Mouse (Mus musculus) hindbrain, embryonic 12.5 days (tissue): ENCODE data around the gene Mgat5. TPM values are rescaled to one million over a fixed set of nuclear protein-coding genes. Genes with fewer than 3 reads are reported as not detected.

Experiments used
- ATAC-seq: fragments of 200-750 bp; cut with Nextera tagmentation; 2 replicates; pipeline ENCODE4 v1.8.0; 2017; ENCODE audit warnings: moderate TSS enrichment; ENCODE audit not compliant: low FRiP score
- H3K27ac ChIP-seq: fragments of 300-500 bp; sonication (generic); 2 replicates; pipeline ENCODE4 v1.5.1; 2016; ENCODE audit warnings: mild to moderate bottlenecking
- H3K27me3 ChIP-seq: fragments of 300-500 bp; sonication (generic); 2 replicates; pipeline ENCODE4 v1.6.1; 2016; ENCODE audit warnings: mild to moderate bottlenecking
- H3K36me3 ChIP-seq: fragments of 300-500 bp; sonication (generic); 2 replicates; pipeline ENCODE4 v1.6.1; 2016; ENCODE audit warnings: mild to moderate bottlenecking
- H3K4me1 ChIP-seq: fragments of 300-500 bp; sonication (generic); 2 replicates; pipeline ENCODE4 v1.6.1; 2016
- H3K4me2 ChIP-seq: fragments of 300-500 bp; sonication (generic); replicated peaks from 2 replicates; pipeline ENCODE4 v1.6.1; 2016; ENCODE audit warnings: mild to moderate bottlenecking
- H3K4me3 ChIP-seq: fragments of 300-500 bp; sonication (generic); 2 replicates; pipeline ENCODE4 v1.5.1; 2016; ENCODE audit warnings: mild to moderate bottlenecking
- H3K9ac ChIP-seq: fragments of 300-500 bp; sonication (generic); 2 replicates; pipeline ENCODE4 v1.6.1; 2016; ENCODE audit warnings: mild to moderate bottlenecking, moderate library complexity
- H3K9me3 ChIP-seq: fragments of 300-500 bp; sonication (generic); replicated peaks from 2 replicates; pipeline ENCODE4 v1.6.1; 2016; ENCODE audit warnings: mild to moderate bottlenecking
- WGBS: fragments of 180-500 bp; shearing (Covaris S2); methylation state at CpG from one replicate; pipeline ENCODE4 v1.1.7; 2016; 5-methylcytosine and 5-hydroxymethylcytosine counted together
- polyA plus RNA-seq: library from polyadenylated mRNA; unstranded; fragments of >200 nt; fragmentation: Nextera tagmentation; extraction: Ambion mirVana; gene quantifications from 2 replicates; pipeline ENCODE4 v1.2.1, GENCODE M21; 2016

Mgat5 gene
- polyA plus RNA-seq, 1 experiment from 2014 or later = 10.3 TPM

DNA sequence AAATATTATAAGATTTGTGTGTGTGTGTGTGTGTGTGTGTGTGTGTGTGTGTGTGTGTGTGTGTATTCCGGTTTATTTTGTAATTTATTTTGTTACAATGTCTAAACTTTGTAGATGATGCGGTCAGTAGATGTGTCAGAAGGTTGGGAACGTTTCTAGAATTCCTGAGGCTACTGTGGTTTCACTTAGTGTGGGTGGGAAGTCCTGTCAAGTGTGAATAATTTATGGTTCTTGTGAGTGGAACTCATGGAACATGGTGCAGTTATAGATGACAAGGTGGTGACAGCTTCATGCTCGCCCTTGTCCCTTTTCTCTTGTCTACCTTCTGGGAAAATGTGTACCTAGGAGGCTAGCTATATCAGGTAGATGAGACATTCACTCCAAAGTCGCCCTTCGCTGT is 96.2 kb downstream of the Mgat5 start:
- H3K27me3 ChIP-seq = no peaks in the 10 kb centered on the region
- no peak overlapping the region for H3K27ac ChIP-seq
- H3K4me3 ChIP-seq = no peak overlapping the region
- no peaks in the 10 kb centered on the region for H3K9me3 ChIP-seq
- no peak for ATAC-seq
- no peaks in the 10 kb centered on the region for H3K4me1 ChIP-seq
- no peak overlapping the region for H3K9ac ChIP-seq
- no peak overlapping the region for H3K4me2 ChIP-seq
- WGBS = 84% methylated on average over 6 of the region's 6 CpGs
- H3K36me3 ChIP-seq = no peaks in the 10 kb centered on the region

DNA sequence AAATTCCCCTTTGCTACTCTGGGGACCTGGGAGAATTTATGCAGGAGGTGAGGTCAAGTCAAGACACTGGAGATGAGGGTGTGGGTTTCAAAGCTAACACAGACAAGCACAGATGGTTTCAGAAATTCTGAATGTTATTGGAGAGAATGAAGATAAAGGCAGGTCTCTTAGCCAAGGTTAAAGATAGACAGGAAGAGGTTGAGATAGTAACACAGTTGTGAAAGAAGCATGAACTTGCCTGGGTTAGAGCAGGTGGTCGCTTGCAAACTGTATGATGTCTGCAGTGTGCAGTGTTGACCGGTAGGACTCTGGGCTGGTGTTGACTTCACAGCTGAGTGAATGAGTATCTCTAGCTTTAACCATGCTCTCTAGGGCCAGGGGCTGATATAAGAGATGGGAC is 97.8 kb downstream of the Mgat5 start:
- Histone ChIP-seq H3K4me3 (no peak overlapping the region), H3K9ac (no peak overlapping the region), H3K27ac (no peak overlapping the region), H3K4me1 (no peaks in the 10 kb centered on the region), H3K4me2 (no peak overlapping the region), H3K27me3 (no peaks in the 10 kb centered on the region), H3K36me3 (peaks cover 3% of the 10 kb centered on the region; the same call in 1 of the 2 replicates), H3K9me3 (no peaks in the 10 kb centered on the region)
- no peak for ATAC-seq
- WGBS = 91% methylated on average over 2 of the region's 2 CpGs

DNA sequence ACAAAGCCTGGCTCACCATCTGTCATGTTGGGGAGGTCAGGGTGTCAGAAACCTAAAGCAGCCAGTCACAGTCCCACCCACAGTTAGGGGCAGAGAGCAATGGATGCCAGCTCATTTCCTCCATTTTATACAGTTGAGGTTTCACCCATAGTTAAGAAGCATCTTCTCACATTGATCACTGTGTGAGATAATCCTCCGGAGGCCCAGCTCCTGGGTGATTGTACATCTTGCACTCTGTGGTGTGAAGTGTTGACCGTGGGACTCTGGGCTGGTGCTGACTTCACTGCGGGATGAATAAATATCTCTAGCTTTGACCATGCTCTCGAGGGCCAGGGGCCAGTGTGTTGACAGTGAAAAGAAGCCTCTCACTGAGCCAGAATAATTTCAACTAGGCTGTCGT is 99.0 kb downstream of the Mgat5 start:
- Histone ChIP-seq H3K27ac (no peak overlapping the region), H3K9ac (no peak overlapping the region), H3K4me1 (no peaks in the 10 kb centered on the region), H3K4me3 (no peak overlapping the region), H3K36me3 (peaks cover 3% of the 10 kb centered on the region; the same call in 1 of the 2 replicates), H3K27me3 (no peaks in the 10 kb centered on the region), H3K4me2 (no peak overlapping the region), H3K9me3 (no peaks in the 10 kb centered on the region)
- ATAC-seq = no peak
- 70% methylated on average over 5 of the region's 5 CpGs for WGBS

GRCm38 (mm10) chr1:127304281-127304680 is 99.5 kb downstream of the Mgat5 start:
- Histone ChIP-seq H3K36me3 (peaks cover 3% of the 10 kb centered on the region; the same call in 1 of the 2 replicates), H3K4me2 (no peak overlapping the region), H3K27ac (no peak overlapping the region), H3K4me1 (no peaks in the 10 kb centered on the region), H3K9ac (no peak overlapping the region), H3K4me3 (no peak overlapping the region), H3K27me3 (no peaks in the 10 kb centered on the region), H3K9me3 (no peaks in the 10 kb centered on the region)
- ATAC-seq = no peak
- WGBS = 96% methylated on average over 2 of the region's 2 CpGs

GRCm38 (mm10) chr1:127305582-127305981 is 100.8 kb downstream of the Mgat5 start:
- no peaks in the 10 kb centered on the region for H3K4me1 ChIP-seq
- H3K4me3 ChIP-seq = no peak overlapping the region
- H3K4me2 ChIP-seq = no peak overlapping the region
- no peak for ATAC-seq
- H3K9me3 ChIP-seq = no peaks in the 10 kb centered on the region
- no peak overlapping the region for H3K27ac ChIP-seq
- WGBS = 84% methylated on average over 2 of the region's 2 CpGs
- no peak overlapping the region for H3K9ac ChIP-seq
- H3K36me3 ChIP-seq = peaks cover 3% of the 10 kb centered on the region; the same call in 1 of the 2 replicates
- no peaks in the 10 kb centered on the region for H3K27me3 ChIP-seq

- Histone ChIP-seq H3K27me3 (no peaks in the 10 kb centered on the region), H3K9ac (no peak overlapping the region), H3K4me2 (no peak overlapping the region), H3K27ac (no peak overlapping the region), H3K36me3 (peaks cover 3% of the 10 kb centered on the region; the same call in 1 of the 2 replicates), H3K4me3 (no peak overlapping the region), H3K9me3 (no peaks in the 10 kb centered on the region), H3K4me1 (no peaks in the 10 kb centered on the region)
- no peak for ATAC-seq
- whole genome bisulfite sequencing = 88% methylated on average over 20 of the region's 20 CpGs
Observed at GRCm38 (mm10) chr1:127306024-127306771, 101.4 kb downstream of the Mgat5 start.

GRCm38 (mm10) chr1:127307361-127307760 is 102.5 kb downstream of the Mgat5 start:
- ATAC-seq = no peak
- WGBS = 86% methylated on average over 4 of the region's 4 CpGs

DNA sequence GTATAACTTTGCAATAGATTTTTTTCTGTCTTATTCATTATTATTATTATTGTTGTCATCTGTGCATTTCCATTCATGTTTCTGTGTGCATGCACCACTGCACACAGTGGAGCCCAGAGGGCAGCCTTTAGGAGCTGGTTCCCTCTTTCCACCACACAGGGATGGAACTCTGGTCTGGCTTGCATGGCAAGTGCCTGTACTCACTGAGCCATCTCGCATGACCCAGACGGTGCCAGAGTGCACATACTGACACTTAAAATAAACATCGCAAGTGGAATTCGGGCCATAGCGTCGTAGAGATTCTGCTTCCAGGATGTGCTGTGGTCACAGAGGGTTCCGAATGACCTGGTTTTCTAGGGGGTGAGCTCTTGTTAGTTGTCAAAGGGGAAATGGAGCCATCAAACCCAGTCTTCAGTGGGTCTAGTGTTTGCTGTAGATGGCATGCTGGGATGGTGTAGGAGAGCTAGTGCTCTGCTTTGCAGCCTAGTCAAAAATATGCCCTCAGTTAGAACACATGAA is 103.5 kb downstream of the Mgat5 start:
- ATAC-seq = no peak
- Histone ChIP-seq H3K9me3 (no peaks in the 10 kb centered on the region), H3K36me3 (peaks cover 3% of the 10 kb centered on the region; the same call in 1 of the 2 replicates), H3K4me3 (no peak overlapping the region), H3K27ac (no peak overlapping the region), H3K4me2 (no peak overlapping the region), H3K4me1 (no peaks in the 10 kb centered on the region), H3K27me3 (no peaks in the 10 kb centered on the region), H3K9ac (no peak overlapping the region)
- WGBS = 88% methylated on average over 7 of the region's 7 CpGs

More at GRCm38 (mm10) chr1:127307361-127307760, 102.5 kb downstream of the Mgat5 start:
- Histone ChIP-seq H3K4me3 (no peak overlapping the region), H3K9ac (no peak overlapping the region), H3K36me3 (peaks cover 3% of the 10 kb centered on the region; the same call in 1 of the 2 replicates), H3K27ac (no peak overlapping the region), H3K4me1 (no peaks in the 10 kb centered on the region), H3K4me2 (no peak overlapping the region), H3K27me3 (no peaks in the 10 kb centered on the region), H3K9me3 (no peaks in the 10 kb centered on the region)

DNA sequence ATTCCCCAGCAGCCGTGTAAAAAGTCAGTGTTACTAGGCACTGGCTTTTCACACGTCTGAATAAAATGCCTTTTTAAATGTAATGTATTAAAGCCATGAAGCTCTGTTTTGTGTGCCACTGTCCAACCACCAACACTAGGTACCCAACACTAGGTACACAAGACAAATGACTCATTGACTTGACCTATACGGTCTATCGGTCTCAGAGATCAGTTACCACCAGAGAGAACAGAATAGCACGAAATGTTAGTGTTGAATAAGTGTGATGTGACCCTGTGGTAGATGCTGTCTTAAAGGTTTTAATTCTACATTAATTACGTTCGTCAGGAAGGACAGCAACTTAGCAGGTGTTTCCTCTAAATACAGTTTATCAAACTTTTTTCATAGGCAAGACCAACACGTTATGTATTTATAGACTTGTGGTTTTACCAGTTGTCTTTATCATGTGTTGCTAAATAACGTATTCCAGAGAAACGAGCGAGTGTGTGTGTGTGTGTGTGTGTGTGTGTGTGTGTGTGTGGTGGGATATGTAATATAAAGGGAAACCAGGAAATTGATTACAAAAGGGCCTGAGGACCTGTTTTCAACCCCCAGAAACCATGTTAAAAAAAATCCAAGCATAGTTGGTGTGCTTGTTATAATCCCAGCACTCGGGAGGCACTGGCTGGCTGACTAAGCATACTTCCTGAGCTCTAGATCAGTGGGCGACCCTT is 104.3 kb downstream of the Mgat5 start:
- H3K4me2 ChIP-seq = no peak overlapping the region
- WGBS = 92% methylated on average over 13 of the region's 13 CpGs
- ATAC-seq = no peak
- no peaks in the 10 kb centered on the region for H3K27me3 ChIP-seq
- H3K27ac ChIP-seq = no peak overlapping the region
- peaks cover 3% of the 10 kb centered on the region; the same call in 1 of the 2 replicates for H3K36me3 ChIP-seq
- peaks cover 8% of the 10 kb centered on the region for H3K4me1 ChIP-seq
- H3K9ac ChIP-seq = no peak overlapping the region
- H3K9me3 ChIP-seq = no peaks in the 10 kb centered on the region
- H3K4me3 ChIP-seq = no peak overlapping the region

GRCm38 (mm10) chr1:127310011-127310410 is 105.2 kb downstream of the Mgat5 start:
- peaks cover 3% of the 10 kb centered on the region; the same call in 1 of the 2 replicates for H3K36me3 ChIP-seq
- peaks cover 8% of the 10 kb centered on the region for H3K4me1 ChIP-seq
- H3K27ac ChIP-seq = no peak overlapping the region
- ATAC-seq = no peak
- WGBS = 86% methylated on average over 5 of the region's 5 CpGs
- no peak overlapping the region for H3K4me2 ChIP-seq
- H3K4me3 ChIP-seq = no peak overlapping the region
- H3K27me3 ChIP-seq = no peaks in the 10 kb centered on the region
- no peaks in the 10 kb centered on the region for H3K9me3 ChIP-seq
- no peak overlapping the region for H3K9ac ChIP-seq

DNA sequence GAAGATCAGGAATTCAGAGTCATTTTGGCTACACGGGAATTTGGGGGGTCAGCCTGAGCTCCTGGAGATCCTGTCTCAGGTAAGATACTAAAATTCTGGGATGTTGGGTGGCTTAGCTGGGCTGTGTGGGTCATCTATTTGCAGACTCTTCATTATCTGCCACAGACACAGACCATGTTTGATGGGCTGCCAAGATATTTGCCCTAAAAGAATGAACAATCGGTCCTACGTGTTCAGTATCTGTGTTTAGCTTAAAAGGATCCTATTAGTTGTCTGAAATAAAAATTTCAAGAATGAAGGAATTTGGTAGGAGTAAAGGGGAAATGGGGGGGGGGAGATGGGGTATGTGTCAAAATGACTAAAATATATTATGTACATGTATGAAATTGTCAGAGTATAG is 105.9 kb downstream of the Mgat5 start:
- 87% methylated on average over 3 of the region's 3 CpGs for WGBS
- H3K27ac ChIP-seq = no peak overlapping the region
- ATAC-seq = no peak
- H3K9me3 ChIP-seq = no peaks in the 10 kb centered on the region
- H3K27me3 ChIP-seq = no peaks in the 10 kb centered on the region
- no peak overlapping the region for H3K4me2 ChIP-seq
- no peak overlapping the region for H3K9ac ChIP-seq
- no peak overlapping the region for H3K4me3 ChIP-seq
- H3K4me1 ChIP-seq = peaks cover 8% of the 10 kb centered on the region
- peaks cover 3% of the 10 kb centered on the region; the same call in 1 of the 2 replicates for H3K36me3 ChIP-seq

DNA sequence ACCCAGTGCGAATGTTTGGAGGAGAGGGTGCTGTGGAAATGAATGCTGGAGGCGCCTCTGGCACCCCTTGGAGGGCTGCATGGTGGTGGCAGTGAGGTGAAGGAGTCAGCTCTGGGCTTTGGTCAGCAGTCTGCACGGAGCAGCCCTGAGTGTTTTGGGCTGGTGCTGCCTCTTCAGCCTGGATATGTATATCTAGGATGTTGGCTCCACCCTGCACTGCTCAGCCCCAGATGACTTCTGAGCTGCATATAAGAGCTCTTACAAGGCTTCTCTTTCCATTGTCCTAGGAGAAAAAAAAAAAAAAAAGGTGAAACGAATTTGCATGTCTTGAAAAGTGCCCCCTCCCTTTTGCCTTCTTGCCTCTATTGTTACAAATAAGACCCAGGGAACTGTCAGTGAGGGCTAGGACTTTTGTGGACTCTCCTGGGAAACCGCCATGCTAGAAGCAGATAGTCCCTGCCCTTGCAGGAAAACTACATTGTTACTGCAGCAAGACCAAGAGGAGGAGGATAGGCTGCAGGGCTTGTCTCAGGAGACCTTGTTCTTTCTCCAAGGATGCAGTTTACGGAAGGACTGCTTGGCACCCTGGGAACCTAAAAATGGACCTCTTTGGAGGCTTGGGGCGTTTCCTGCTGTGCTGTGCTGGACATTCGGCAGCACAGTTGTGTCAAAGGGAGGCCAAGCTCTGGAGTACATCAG is 109.0 kb downstream of the Mgat5 start:
- Histone ChIP-seq H3K4me1 (peaks cover 11% of the 10 kb centered on the region), H3K36me3 (no peaks in the 10 kb centered on the region), H3K27me3 (no peaks in the 10 kb centered on the region), H3K9ac (no peak overlapping the region), H3K4me2 (no peak overlapping the region), H3K27ac (no peak overlapping the region), H3K4me3 (no peak overlapping the region), H3K9me3 (no peaks in the 10 kb centered on the region)
- no peak for ATAC-seq
- 40% methylated on average over 8 of the region's 8 CpGs for WGBS
